Mouse (Mus musculus) forebrain, postnatal 0 days (tissue): ENCODE data around the gene Cactin. TPM values are rescaled to one million over a fixed set of nuclear protein-coding genes. Genes with fewer than 3 reads are reported as not detected.

Experiments
- ATAC-seq: fragments of 200-750 bp; cut with Nextera tagmentation; 2 replicates; pipeline ENCODE4 v1.8.0; 2017; ENCODE audit warnings: mild to moderate bottlenecking, moderate library complexity
- DNase-seq: peaks from one replicate; pipeline ENCODE4 v3.0.0-alpha.2; 2015
- H3K27ac ChIP-seq: fragments of 300-500 bp; sonication (generic); 2 replicates; pipeline ENCODE4 v1.5.1; 2014; ENCODE audit warnings: low read depth, mild to moderate bottlenecking, antibody characterized with exemption, low read length, moderate library complexity, mixed read lengths
- H3K27me3 ChIP-seq: fragments of 300-500 bp; sonication (generic); 2 replicates; pipeline ENCODE4 v1.6.1; 2014; ENCODE audit warnings: mild to moderate bottlenecking, low read length, mixed read lengths; ENCODE audit not compliant: insufficient read depth
- H3K36me3 ChIP-seq: fragments of 300-500 bp; sonication (generic); 2 replicates; pipeline ENCODE4 v1.6.1; 2014; ENCODE audit warnings: mild to moderate bottlenecking, moderate library complexity; ENCODE audit not compliant: insufficient read depth
- H3K4me1 ChIP-seq: fragments of 300-500 bp; sonication (generic); 2 replicates; pipeline ENCODE4 v1.6.1; 2014; ENCODE audit warnings: antibody characterized with exemption; ENCODE audit not compliant: insufficient read depth
- H3K4me2 ChIP-seq: fragments of 300-500 bp; sonication (generic); 2 replicates; pipeline ENCODE4 v1.6.1; 2014; ENCODE audit warnings: low read depth, mild to moderate bottlenecking, moderate library complexity
- H3K4me3 ChIP-seq: fragments of 300-500 bp; sonication (generic); 2 replicates; pipeline ENCODE4 v1.5.1; 2014; ENCODE audit warnings: low read depth, low read length, mixed read lengths
- H3K9ac ChIP-seq: fragments of 300-500 bp; sonication (generic); 2 replicates; pipeline ENCODE4 v1.6.1; 2014; ENCODE audit warnings: mild to moderate bottlenecking
- H3K9me3 ChIP-seq: fragments of 300-500 bp; sonication (generic); 2 replicates; pipeline ENCODE4 v1.6.1; 2016; ENCODE audit warnings: low read length
- CTCF ChIP-seq: sonication (generic); IDR thresholded peaks from 2 replicates; pipeline ENCODE4 v1.5.1; 2016; ENCODE audit warnings: antibody characterized with exemption, control low read depth, low read depth
- WGBS: fragments of 180-500 bp; shearing (Covaris S2); extraction: QIAGEN DNeasy Blood & Tissue Kit; methylation state at CpG from one replicate; pipeline ENCODE4 v1.1.7; 2014; 5-methylcytosine and 5-hydroxymethylcytosine counted together
- polyA plus RNA-seq: library from polyadenylated mRNA; unstranded; fragments of >200 nt; fragmentation: Nextera tagmentation; extraction: Ambion mirVana; gene quantifications from 2 replicates; pipeline ENCODE4 v1.2.1, GENCODE M21; 2015
- total RNA-seq: library from RNA; depleted of rRNA; stranded (reverse); fragments of >200 nt; gene quantifications from 2 replicates; pipeline ENCODE4 v1.2.3, GENCODE M21; 2014

Cactin gene
- total and polyA plus RNA-seq, 2 experiments from 2014 or later, result 24.2 to 43.4 TPM

DNA sequence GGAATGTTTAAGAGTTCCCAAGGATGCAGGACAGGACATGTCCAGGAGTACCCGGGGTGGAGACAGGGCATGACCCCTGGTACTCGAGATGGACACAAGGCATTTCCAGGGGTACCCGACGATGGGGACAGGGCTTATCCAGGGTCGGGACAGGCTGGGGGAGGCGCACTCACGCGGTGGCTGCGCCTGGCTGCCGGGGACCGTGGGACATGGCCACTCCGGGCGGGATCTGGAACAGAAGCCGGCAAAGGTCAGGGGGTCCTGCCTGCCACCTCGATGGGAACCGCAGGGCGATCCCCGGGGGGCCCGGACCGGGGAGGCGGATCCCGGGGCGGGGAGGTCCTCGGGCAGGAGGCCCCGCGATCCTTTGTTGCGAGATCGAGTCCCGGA lies 29.1 kb downstream of the Cactin start:
- WGBS, result 6% methylated on average over 25 of the region's 29 CpGs

DNA sequence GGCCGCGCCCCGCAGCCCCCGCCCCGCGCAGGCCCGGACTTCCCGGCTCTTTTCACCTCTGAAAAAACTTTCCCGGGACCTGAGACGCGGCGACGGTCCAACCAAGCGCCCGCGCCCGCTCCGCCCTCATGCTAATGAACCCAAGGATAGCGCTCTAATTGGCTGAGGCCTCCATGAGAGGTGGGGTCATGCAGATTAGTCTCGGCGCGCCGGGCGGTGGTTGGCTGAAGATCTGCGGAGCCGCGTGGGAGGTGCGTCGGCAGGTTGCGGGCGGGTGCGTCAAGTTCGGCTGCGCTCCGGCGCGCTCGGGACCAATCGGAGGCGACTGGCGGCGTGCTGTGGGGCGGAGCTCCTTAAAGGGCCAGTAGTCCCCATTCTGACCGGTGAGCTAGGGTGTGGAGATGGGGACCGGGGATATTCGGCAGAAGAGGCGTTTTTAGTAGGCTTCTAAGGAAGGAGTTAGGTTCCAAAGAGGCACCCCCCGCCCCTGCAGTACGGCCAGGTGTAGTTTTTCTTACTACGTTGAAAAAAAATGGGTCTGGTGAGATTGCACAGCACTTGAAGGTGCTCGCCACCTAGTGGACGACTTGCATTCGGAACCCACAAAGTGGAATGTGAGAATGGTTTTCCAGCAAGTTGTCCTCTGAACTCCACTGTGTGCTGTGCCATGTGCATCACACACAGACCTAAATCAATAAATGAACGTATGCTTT lies 29.6 kb downstream of the Cactin start, which contains the start of gene Hmg20b:
TSS of gene Hmg20b (minus strand) at position 130 of the 713 bp plus-strand sequence.
- 0 out of 2 replicates have a peak, but pooled peaks cover 3% of the 10 kb centered on the region for H3K4me1 ChIP-seq
- H3K27me3 ChIP-seq, result no peaks in the 10 kb centered on the region
- H3K36me3 ChIP-seq, result no peaks in the 10 kb centered on the region
- H3K27ac ChIP-seq, result no peak within 1 kb of the TSS
- peak; percentile 98 for ATAC-seq
- TF ChIP-seq CTCF, result peak; percentile 93
- peak; percentile 99 for DNase-seq
- peak within 1 kb of the TSS; percentile 40 for H3K9ac ChIP-seq
- H3K9me3 ChIP-seq, result no peaks in the 10 kb centered on the region
- WGBS, result 3% methylated on average over 54 of the region's 54 CpGs
- peak within 1 kb of the TSS; percentile 79 for H3K4me2 ChIP-seq
- peak within 1 kb of the TSS; percentile 45 for H3K4me3 ChIP-seq

More for the DNA sequence above, 29.1 kb downstream of the Cactin start:
- Histone ChIP-seq H3K4me3 (peak overlapping the region; percentile 45), H3K36me3 (no peaks in the 10 kb centered on the region), H3K27me3 (peaks cover 3% of the 10 kb centered on the region), H3K27ac (no peak overlapping the region), H3K9ac (peak overlapping the region; percentile 23), H3K4me2 (peak overlapping the region; percentile 79), H3K4me1 (0 out of 2 replicates have a peak, but pooled peaks cover 3% of the 10 kb centered on the region), H3K9me3 (no peaks in the 10 kb centered on the region)
- ATAC-seq, result no peak
- no peak for DNase-seq
- no peak for TF ChIP-seq CTCF

DNA sequence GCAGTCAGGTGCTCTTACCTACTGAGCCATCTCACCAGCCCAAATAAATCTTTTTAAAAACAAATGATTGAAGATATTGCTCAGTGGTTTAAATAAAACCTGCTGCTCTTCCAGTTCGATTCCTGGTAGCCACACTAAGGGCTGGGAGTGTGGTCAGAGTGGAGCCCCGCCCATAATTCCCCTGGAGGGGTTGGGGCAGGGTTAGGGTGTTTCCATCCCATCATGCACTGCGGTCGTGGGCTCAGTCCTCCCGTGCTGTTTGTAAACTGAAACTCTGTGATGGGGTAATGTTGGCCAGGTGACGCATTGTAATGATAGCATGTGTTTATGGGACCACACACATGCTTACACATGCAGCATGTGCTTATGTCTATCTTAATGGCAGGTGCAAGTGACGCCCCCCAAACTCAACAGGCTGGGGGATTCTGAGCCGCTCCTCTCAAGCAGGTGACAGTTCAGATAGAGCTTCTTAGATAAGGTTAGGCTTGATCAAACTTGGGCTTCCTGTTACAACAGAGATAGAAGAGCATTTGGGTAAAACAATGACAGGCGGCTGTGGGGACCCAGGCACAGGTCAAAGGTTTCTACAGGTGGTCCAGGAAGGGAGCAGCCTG lies 30.9 kb downstream of the Cactin start:
- Histone ChIP-seq H3K27me3 (no peaks in the 10 kb centered on the region), H3K9me3 (no peaks in the 10 kb centered on the region), H3K9ac (no peak overlapping the region), H3K4me1 (no peaks in the 10 kb centered on the region), H3K4me2 (no peak overlapping the region), H3K4me3 (no peak overlapping the region), H3K36me3 (no peaks in the 10 kb centered on the region), H3K27ac (no peak overlapping the region)
- TF ChIP-seq CTCF, result no peak
- DNase-seq (no peak), ATAC-seq (no peak)
- WGBS, result 30% methylated on average over 9 of the region's 9 CpGs

DNA sequence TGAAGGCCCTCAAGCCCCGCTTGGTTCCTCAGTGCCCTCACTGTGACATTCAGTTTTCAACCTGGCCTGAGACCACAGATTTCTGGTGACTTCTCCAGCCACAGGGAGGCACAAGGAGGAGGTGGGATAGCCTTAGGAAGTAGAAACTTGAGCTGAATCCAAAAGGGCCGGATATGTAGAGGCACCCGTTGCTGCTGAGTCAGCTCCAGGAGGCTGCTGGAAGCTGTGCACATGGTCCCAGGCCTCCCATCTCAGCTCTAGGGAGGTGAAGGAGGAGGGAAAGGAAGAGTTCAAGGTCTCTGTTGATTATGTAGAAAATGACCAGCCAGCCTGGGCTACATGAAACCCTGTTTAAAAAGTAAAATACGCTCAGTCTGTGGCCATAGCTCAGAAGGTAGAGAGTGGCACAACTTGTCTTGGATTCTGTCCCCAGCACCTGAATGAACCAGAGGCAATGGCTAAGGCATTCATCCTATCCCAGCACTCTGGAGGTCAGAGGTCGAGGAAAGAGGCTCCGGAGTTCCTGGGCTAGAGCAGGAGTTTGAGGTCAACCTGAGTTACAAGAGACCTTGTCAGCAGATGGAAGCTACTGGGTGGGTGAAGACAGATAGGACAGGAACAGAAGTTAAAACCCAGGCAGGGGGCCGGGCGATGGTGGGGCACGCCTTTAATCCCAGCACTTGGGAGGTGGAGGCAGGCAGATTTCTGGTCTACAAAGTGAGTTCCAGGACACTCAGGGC lies 34.0 kb downstream of the Cactin start:
- Histone ChIP-seq H3K4me3 (no peak overlapping the region), H3K9me3 (no peaks in the 10 kb centered on the region), H3K4me1 (peaks cover 8% of the 10 kb centered on the region), H3K27me3 (no peaks in the 10 kb centered on the region), H3K9ac (no peak overlapping the region), H3K4me2 (no peak overlapping the region), H3K36me3 (no peaks in the 10 kb centered on the region), H3K27ac (no peak overlapping the region)
- no peak for TF ChIP-seq CTCF
- no peak for ATAC-seq
- DNase-seq, result no peak
- 68% methylated on average over 9 of the region's 9 CpGs for WGBS

DNA sequence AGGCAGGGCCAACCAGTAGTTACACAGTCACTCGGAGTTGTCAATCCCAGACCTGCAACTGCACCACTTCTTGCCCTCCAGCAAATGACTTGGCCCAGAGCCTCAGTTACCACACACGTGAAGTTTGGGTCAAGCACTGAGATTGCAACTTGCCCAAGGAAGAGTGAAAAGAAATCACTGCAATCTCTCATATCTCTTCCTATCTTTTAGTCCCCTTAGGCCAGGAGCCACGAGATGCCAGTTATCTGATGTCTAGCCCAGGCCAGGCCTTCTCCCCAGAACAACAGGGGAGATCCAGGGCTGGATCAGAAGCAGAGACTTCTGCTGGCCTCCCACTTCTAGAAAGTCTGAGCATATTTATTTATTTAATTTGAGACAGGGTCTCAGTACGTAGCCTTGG lies 34.6 kb downstream of the Cactin start:
- Histone ChIP-seq H3K9me3 (no peaks in the 10 kb centered on the region), H3K36me3 (no peaks in the 10 kb centered on the region), H3K4me2 (no peak overlapping the region), H3K4me3 (no peak overlapping the region), H3K27me3 (no peaks in the 10 kb centered on the region), H3K27ac (no peak overlapping the region), H3K4me1 (peaks cover 8% of the 10 kb centered on the region), H3K9ac (no peak overlapping the region)
- DNase-seq (no peak), ATAC-seq (no peak)
- 76% methylated on average over 4 of the region's 4 CpGs for WGBS
- no peak for TF ChIP-seq CTCF

DNA sequence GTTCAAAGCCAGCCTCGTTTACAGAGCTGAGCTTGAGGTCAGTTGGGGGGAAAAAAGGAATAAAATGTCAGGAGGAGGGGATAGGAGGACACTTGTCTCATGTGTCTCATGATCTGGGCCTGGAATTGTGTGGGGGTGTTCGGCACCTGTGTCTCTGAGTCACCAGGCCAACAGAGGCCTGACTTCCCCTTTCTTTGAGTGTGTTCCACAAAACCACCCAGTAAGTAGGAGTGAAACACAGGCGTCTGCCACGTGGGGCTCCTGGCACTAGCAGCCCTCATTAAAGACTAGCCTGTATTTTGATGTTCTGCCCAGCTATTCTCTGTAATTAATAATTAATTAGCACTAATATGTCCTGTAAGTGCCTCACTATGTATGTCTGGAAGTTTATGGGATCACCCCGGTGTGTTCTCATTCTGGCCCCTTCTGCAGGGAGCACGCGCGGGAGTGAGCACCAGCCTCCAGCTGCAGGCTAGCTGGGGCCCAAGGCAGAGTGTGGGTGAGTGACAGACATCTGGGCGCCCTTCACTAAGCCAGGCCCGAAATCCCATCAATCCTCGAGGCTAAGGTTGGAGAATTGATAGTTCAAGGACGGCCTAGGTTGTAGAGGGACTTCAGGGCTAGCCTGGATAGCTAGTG lies 35.6 kb downstream of the Cactin start:
- TF ChIP-seq CTCF, result no peak
- WGBS, result 43% methylated on average over 12 of the region's 12 CpGs
- H3K4me3 ChIP-seq, result no peak overlapping the region
- no peak overlapping the region for H3K9ac ChIP-seq
- no peaks in the 10 kb centered on the region for H3K36me3 ChIP-seq
- DNase-seq (no peak), ATAC-seq (no peak)
- no peak overlapping the region for H3K27ac ChIP-seq
- no peaks in the 10 kb centered on the region for H3K9me3 ChIP-seq
- peaks cover 8% of the 10 kb centered on the region for H3K4me1 ChIP-seq
- no peaks in the 10 kb centered on the region for H3K27me3 ChIP-seq
- H3K4me2 ChIP-seq, result peak overlapping the region; percentile 95; the same call in 1 of the 2 replicates
